Mouse (Mus musculus): ENCODE measurements around the gene Ccr1l1. TPM values are rescaled to one million over a fixed set of nuclear protein-coding genes. Genes with fewer than 3 reads are reported as not detected.

Ccr1l1 gene
- polyA plus RNA-seq (2012; rRNA removed), result 0.06 TPM in 1 of 2 replicates, not detected in the other

- Histone ChIP-seq H3K27ac (ENCODE audit: insufficient read depth, low read depth, low read length) (no peak within 1 kb of the TSS), H3K4me1 (ENCODE audit: control insufficient read depth, insufficient read depth, low read length) (no peaks in the 10 kb centered on the region), H3K4me3 (ENCODE audit: insufficient read depth, low read depth, low read length) (no peak within 1 kb of the TSS), H3K27me3 (replicated peaks; ENCODE audit: control insufficient read depth, insufficient read depth, low read length) (no peaks in the 10 kb centered on the region; the same call in 1 of the 2 replicates), H3K36me3 (ENCODE audit: control insufficient read depth, insufficient read depth, low read length) (no peaks in the 10 kb centered on the region)
- no peak for TF ChIP-seq CTCF (conservative IDR thresholded peaks at IDR 0.05; ENCODE audit: insufficient read depth, insufficient read length, low read depth, low read length)
- no peak for TF ChIP-seq POLR2A (IDR thresholded peaks at IDR 0.05; ENCODE audit: low read depth, low read length)
- DNase-seq, result no peak
- 48% methylated on average over 1 of the region's 1 CpGs for WGBS
Measured at GRCm38 (mm10) chr9:123978308-123978707, at the start of gene Ccr1l1. Ccr1l1 (minus strand) TSS chr9:123978408.

DNA sequence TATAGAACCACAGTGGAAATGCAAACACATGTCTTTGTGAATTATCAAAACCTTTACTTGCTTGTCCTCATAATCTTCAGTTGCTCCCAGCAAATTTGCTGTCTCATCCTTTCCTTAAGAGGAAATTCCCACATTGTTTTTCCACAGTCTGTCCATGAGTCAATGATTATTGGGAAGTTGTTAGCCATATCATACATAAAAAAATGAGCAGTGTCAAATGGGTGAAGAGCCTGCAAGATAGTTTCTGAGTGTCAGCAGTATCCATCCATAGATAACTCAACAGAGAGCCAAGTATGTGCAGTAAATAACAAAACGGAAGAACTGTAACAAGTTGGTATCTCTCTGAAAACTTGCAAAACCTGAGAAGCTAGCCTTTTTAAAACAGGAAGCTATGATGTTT is 43.5 kb upstream of the Ccr1l1 start, which contains the start of gene Ccr3:
Gene Ccr3, plus strand, starts transcription at position 301 of the 400 bp plus-strand sequence.
- no peak for TF ChIP-seq POLR2A (IDR thresholded peaks at IDR 0.05; ENCODE audit: low read depth, low read length)
- no peak within 1 kb of the TSS for H3K4me3 ChIP-seq (ENCODE audit: insufficient read depth, low read depth, low read length)
- no peaks in the 10 kb centered on the region for H3K4me1 ChIP-seq (ENCODE audit: control insufficient read depth, insufficient read depth, low read length)
- no peaks in the 10 kb centered on the region for H3K36me3 ChIP-seq (ENCODE audit: control insufficient read depth, insufficient read depth, low read length)
- no peaks in the 10 kb centered on the region for H3K27me3 ChIP-seq (replicated peaks; ENCODE audit: control insufficient read depth, insufficient read depth, low read length)
- no peak for DNase-seq
- no peak within 1 kb of the TSS for H3K27ac ChIP-seq (ENCODE audit: insufficient read depth, low read depth, low read length)
- 80% methylated on average over 1 of the region's 1 CpGs for WGBS

DNA sequence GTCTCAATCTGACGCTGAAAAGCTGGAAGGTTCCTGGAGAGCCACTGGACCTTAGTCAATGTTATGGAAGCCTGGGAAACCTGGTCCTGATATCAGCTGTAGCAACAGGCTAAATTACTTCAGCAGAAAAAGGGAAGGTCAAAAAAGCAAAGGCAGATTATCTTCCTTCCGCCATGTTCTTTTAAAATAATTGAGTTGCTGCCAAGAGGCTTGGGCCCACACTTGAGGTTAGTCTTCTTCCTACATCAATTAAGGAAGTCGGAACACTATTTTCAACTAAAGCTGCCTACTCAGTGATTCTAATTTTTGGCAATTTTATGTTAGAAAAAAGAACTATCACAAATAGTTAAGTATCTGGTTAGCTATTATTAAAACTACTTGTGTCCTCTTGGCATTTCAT is 41.7 kb upstream of the Ccr1l1 start:
- no peaks in the 10 kb centered on the region for H3K27me3 ChIP-seq (replicated peaks; ENCODE audit: control insufficient read depth, insufficient read depth, low read length)
- no peaks in the 10 kb centered on the region for H3K4me1 ChIP-seq (ENCODE audit: control insufficient read depth, insufficient read depth, low read length)
- TF ChIP-seq POLR2A (IDR thresholded peaks at IDR 0.05; ENCODE audit: low read depth, low read length), result no peak
- no peak for TF ChIP-seq CTCF (conservative IDR thresholded peaks at IDR 0.05; ENCODE audit: insufficient read depth, insufficient read length, low read depth, low read length)
- no peaks in the 10 kb centered on the region for H3K36me3 ChIP-seq (ENCODE audit: control insufficient read depth, insufficient read depth, low read length)
- no peak overlapping the region for H3K27ac ChIP-seq (ENCODE audit: insufficient read depth, low read depth, low read length)
- DNase-seq, result peak; percentile 14
- WGBS, result 86% methylated on average over 3 of the region's 3 CpGs
- no peak overlapping the region for H3K4me3 ChIP-seq (ENCODE audit: insufficient read depth, low read depth, low read length)

- no peak for DNase-seq
- H3K27ac ChIP-seq (ENCODE audit: insufficient read depth, low read depth, low read length), result no peak overlapping the region
- no peaks in the 10 kb centered on the region for H3K27me3 ChIP-seq (replicated peaks; ENCODE audit: control insufficient read depth, insufficient read depth, low read length)
- TF ChIP-seq POLR2A (IDR thresholded peaks at IDR 0.05; ENCODE audit: low read depth, low read length), result no peak
- TF ChIP-seq CTCF (conservative IDR thresholded peaks at IDR 0.05; ENCODE audit: insufficient read depth, insufficient read length, low read depth, low read length), result no peak
- H3K4me3 ChIP-seq (ENCODE audit: insufficient read depth, low read depth, low read length), result no peak overlapping the region
- H3K4me1 ChIP-seq (ENCODE audit: control insufficient read depth, insufficient read depth, low read length), result no peaks in the 10 kb centered on the region
- 66% methylated on average over 2 of the region's 2 CpGs for WGBS
- H3K36me3 ChIP-seq (ENCODE audit: control insufficient read depth, insufficient read depth, low read length), result no peaks in the 10 kb centered on the region
Measured at GRCm38 (mm10) chr9:124016048-124016447, 37.8 kb upstream of the Ccr1l1 start.

- DNase-seq, result no peak
- Histone ChIP-seq H3K27me3 (replicated peaks; ENCODE audit: control insufficient read depth, insufficient read depth, low read length) (no peaks in the 10 kb centered on the region), H3K27ac (ENCODE audit: insufficient read depth, low read depth, low read length) (no peak overlapping the region), H3K4me3 (ENCODE audit: insufficient read depth, low read depth, low read length) (no peak overlapping the region), H3K36me3 (ENCODE audit: control insufficient read depth, insufficient read depth, low read length) (no peaks in the 10 kb centered on the region), H3K4me1 (ENCODE audit: control insufficient read depth, insufficient read depth, low read length) (no peaks in the 10 kb centered on the region)
- WGBS, result 83% methylated on average over 2 of the region's 2 CpGs
- TF ChIP-seq POLR2A (IDR thresholded peaks at IDR 0.05; ENCODE audit: low read depth, low read length) (no peak), CTCF (conservative IDR thresholded peaks at IDR 0.05; ENCODE audit: insufficient read depth, insufficient read length, low read depth, low read length) (no peak)
Measured at GRCm38 (mm10) chr9:124014985-124015652, 36.9 kb upstream of the Ccr1l1 start.

GRCm38 (mm10) chr9:124013270-124013669 is 35.1 kb upstream of the Ccr1l1 start:
- no peaks in the 10 kb centered on the region for H3K36me3 ChIP-seq (ENCODE audit: control insufficient read depth, insufficient read depth, low read length)
- TF ChIP-seq CTCF (conservative IDR thresholded peaks at IDR 0.05; ENCODE audit: insufficient read depth, insufficient read length, low read depth, low read length) (no peak), POLR2A (IDR thresholded peaks at IDR 0.05; ENCODE audit: low read depth, low read length) (no peak)
- 82% methylated on average over 3 of the region's 3 CpGs for WGBS

GRCm38 (mm10) chr9:124012691-124013090 is 34.5 kb upstream of the Ccr1l1 start:
- no peaks in the 10 kb centered on the region for H3K4me1 ChIP-seq (ENCODE audit: control insufficient read depth, insufficient read depth, low read length)
- no peak overlapping the region for H3K27ac ChIP-seq (ENCODE audit: insufficient read depth, low read depth, low read length)
- no peak overlapping the region for H3K4me3 ChIP-seq (ENCODE audit: insufficient read depth, low read depth, low read length)
- TF ChIP-seq CTCF (conservative IDR thresholded peaks at IDR 0.05; ENCODE audit: insufficient read depth, insufficient read length, low read depth, low read length) (no peak), POLR2A (IDR thresholded peaks at IDR 0.05; ENCODE audit: low read depth, low read length) (no peak)
- H3K27me3 ChIP-seq (replicated peaks; ENCODE audit: control insufficient read depth, insufficient read depth, low read length), result no peaks in the 10 kb centered on the region
- 75% methylated on average over 2 of the region's 2 CpGs for WGBS
- DNase-seq, result no peak
- H3K36me3 ChIP-seq (ENCODE audit: control insufficient read depth, insufficient read depth, low read length), result no peaks in the 10 kb centered on the region

More at GRCm38 (mm10) chr9:124013270-124013669, 35.1 kb upstream of the Ccr1l1 start:
- no peaks in the 10 kb centered on the region for H3K4me1 ChIP-seq (ENCODE audit: control insufficient read depth, insufficient read depth, low read length)
- no peaks in the 10 kb centered on the region for H3K27me3 ChIP-seq (replicated peaks; ENCODE audit: control insufficient read depth, insufficient read depth, low read length)
- DNase-seq, result no peak
- H3K4me3 ChIP-seq (ENCODE audit: insufficient read depth, low read depth, low read length), result no peak overlapping the region
- no peak overlapping the region for H3K27ac ChIP-seq (ENCODE audit: insufficient read depth, low read depth, low read length)

Data from kidney, adult 2 months (tissue).